Mouse (Mus musculus) mouse trophoblast stem cell (cell line): ENCODE measurements around the gene Gm43064.

Source experiments
- in situ Hi-C, 2 experiments: fragments of 300-500 bp; cut with MseI, MboI; formaldehyde crosslinking; loops; 2 replicates in 1 of 2; 3 replicates in 1 of 2; pipeline ENCODE4 v1.15.1; 2025

The Gm43064 gene

GRCm38 (mm10) chr3:103853804-103854203 is 44.4 kb downstream of the Gm43064 start:
- in situ Hi-C loops, result loop anchor here in 1 of 2 experiments (5.0 kb wide), 1 partner anchor 33 kb away; no protein-coding TSS in a partner anchor

- in situ Hi-C loops, result no loop called here
Measured at GRCm38 (mm10) chr3:103857036-103857805, 47.8 kb downstream of the Gm43064 start.

GRCm38 (mm10) chr3:103857977-103858563 is 48.7 kb downstream of the Gm43064 start:
- in situ Hi-C loops, result no loop called here

GRCm38 (mm10) chr3:103858881-103859801 is 49.8 kb downstream of the Gm43064 start, which contains the start of gene Ptpn22:
Gene Ptpn22, plus strand, starts transcription at chr3:103859795.
- in situ Hi-C loops, result no loop called here

GRCm38 (mm10) chr3:103859851-103860391 is 50.5 kb downstream of the Gm43064 start:
- in situ Hi-C loops, result no loop called here

GRCm38 (mm10) chr3:103862721-103863220 is 53.4 kb downstream of the Gm43064 start:
- in situ Hi-C loops, result no loop called here

- in situ Hi-C loops, result no loop called here
Measured at GRCm38 (mm10) chr3:103864200-103864599, 54.8 kb downstream of the Gm43064 start.

GRCm38 (mm10) chr3:103867424-103867971 is 58.1 kb downstream of the Gm43064 start:
- in situ Hi-C loops, result no loop called here

GRCm38 (mm10) chr3:103868008-103868407 is 58.6 kb downstream of the Gm43064 start:
- in situ Hi-C loops, result no loop called here

- in situ Hi-C loops, result no loop called here
Measured at GRCm38 (mm10) chr3:103872663-103873098, 63.3 kb downstream of the Gm43064 start.

GRCm38 (mm10) chr3:103874329-103874728 is 65.0 kb downstream of the Gm43064 start:
- in situ Hi-C loops, result no loop called here

GRCm38 (mm10) chr3:103885946-103886345 is 76.6 kb downstream of the Gm43064 start:
- in situ Hi-C loops, result loop anchor here in 1 of 2 experiments (5.0 kb wide), 1 partner anchor 34 kb away; no protein-coding TSS in a partner anchor

GRCm38 (mm10) chr3:103887581-103887980 is 78.2 kb downstream of the Gm43064 start:
- in situ Hi-C loops, result loop anchor here in 1 of 2 experiments (5.0 kb wide), 1 partner anchor 35 kb away; no protein-coding TSS in a partner anchor
